Mouse (Mus musculus): ENCODE data around the gene Gabrb3.

Gene Gabrb3

GRCm38 (mm10) chr7:57529954-57530353, 110.5 kb downstream of the Gabrb3 start:
- DNase-seq (ENCODE audit: low spot score in 2 of 2) = peak in 1 of 2 experiments; percentile 20

GRCm38 (mm10) chr7:57532676-57533075, 113.2 kb downstream of the Gabrb3 start:
- DNase-seq (ENCODE audit: low spot score in 2 of 2) = no peak

DNA sequence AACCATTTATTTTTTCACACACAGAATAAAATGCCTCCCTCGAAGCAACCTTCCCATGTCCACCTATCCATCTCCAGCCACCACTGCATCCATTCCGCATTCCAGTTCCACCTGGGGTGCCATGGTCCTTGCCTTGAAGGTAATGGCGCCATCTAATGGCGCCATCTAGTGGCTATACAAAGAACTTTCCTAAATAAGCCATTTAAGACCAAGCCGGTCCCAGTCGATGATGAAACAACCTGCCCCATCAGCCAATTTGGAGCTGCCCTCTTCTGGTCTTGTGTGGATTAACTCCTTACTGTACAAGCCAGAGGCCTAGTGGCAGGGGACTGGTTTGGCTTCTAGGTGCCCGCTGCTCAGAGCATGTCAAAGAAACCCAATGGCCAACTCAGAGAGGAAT, 119.1 kb downstream of the Gabrb3 start:
- DNase-seq (ENCODE audit: low spot score in 2 of 2) = no peak

DNA sequence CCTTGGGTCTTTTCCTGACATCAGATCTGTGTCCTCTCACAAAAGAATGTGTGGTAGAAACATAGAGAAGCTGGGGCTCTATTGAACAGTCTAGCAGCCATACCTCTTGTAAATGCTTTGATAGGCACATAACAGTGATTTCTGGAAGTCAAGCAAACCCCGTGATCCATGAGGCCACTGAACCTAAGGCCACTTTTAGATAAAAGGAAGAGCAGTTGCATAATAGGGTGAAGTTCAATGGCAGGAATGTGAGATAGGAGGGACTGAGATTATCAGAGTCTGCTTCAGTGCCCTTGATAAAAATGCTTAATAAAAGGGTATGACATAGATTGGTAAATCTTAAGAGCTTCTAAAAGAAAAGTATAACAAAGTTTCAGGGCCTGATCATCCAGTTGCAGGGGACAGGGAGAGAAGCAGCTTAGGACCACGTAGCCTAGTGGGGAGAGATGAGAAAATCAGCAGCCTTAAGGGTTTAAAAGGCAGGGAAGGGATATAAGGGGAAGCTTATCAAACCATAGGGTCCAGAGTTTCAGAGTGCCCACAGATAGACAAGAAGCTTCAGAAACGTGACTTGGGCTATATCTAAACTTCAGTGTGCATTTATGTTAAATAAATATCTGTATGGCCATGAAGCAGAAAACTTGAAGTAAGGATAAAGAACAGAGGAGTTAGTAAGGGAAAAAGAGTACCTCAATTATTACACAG, 141.4 kb downstream of the Gabrb3 start:
- DNase-seq (ENCODE audit: low spot score in 2 of 2) = no peak

GRCm38 (mm10) chr7:57564403-57564802, 144.9 kb downstream of the Gabrb3 start:
- DNase-seq (ENCODE audit: low spot score in 2 of 2) = no peak

DNA sequence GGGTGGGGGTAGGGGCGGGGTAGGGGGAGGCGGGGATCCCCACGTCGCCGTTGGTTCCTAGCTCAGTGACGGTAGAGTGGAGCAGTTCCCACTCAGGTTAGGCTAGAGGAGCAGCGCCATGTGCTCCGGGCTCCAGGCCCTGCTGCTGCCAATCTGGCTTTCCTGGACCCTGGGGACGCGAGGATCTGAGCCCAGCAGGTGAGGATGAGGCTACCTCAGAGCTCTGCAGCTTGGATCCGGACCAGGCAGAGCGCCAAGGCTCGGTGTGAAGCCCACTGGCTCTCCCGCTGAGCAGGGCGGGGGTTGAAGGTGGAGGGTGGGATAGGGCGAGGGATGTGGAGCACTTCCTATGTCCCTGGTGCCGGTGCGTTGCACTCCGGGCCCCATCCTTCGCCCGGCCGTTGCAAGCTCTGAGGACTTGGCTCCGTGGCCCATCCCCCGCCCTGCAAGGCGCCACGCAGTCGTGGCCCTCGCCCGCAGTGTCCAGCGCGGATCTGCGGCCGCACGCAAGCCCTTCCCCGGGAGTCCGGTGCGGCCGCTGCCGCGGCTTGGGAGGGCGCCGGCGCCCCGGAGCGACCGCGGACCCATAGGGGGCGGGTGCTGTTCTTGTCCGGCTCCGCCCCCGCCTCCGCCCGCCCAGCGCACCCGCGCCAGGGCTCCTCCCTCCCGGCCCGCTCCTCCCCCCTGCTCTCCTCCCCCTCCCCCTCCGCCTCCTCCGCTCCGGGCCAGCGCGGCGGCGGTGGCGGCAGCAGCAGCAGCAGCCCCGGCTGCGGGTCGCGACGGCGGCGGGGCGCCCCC, 171.2 kb downstream of the Gabrb3 start:
- peak; percentile 69 to 70 for DNase-seq (ENCODE audit: low spot score in 2 of 2)

- no peak for DNase-seq (ENCODE audit: low spot score in 2 of 2)
Observed at GRCm38 (mm10) chr7:57591249-57591577, 171.7 kb downstream of the Gabrb3 start.

DNA sequence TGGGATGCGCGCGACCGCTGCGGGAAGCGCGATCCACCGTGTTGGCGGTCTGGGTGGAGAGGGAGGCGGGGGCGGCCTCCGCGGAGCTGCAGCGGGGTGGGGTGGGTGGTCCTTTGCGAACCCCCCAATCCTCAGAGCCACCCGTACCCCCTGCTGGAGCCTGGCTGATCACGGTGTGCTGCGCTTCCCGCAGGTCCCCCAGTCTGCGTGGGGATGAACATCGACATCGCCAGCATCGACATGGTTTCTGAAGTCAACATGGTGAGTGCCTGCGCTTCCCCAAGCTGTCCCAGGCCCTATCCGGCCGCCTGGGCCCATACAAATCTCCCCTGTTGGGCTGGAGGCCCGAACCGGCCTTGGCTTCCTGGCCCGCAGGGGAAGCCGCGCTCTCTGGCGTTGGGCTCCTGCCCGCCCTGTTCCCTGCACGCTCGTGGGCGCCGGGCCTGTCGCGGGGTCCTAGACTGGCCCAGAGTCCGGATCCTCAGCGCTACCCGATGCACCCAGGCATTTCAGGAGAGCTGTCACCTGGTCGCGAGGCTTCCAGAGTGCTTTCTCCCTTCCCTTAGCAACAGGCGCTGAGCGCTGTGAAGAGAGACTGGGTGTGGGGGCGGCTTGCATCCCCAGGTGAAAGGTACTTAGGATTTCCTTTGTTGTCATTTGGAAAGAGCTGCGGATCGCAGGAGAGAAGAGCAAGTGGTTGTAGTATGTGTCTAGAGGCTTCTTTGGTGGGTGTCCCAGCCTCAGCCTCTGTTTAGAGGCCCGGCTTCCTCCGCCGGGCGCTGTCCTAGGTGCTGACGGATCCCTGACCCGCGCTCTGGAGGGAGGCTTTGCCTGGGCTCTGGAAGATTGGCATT, 172.3 kb downstream of the Gabrb3 start:
- DNase-seq (ENCODE audit: low spot score in 2 of 2) = peak; percentile 49 to 60

DNA sequence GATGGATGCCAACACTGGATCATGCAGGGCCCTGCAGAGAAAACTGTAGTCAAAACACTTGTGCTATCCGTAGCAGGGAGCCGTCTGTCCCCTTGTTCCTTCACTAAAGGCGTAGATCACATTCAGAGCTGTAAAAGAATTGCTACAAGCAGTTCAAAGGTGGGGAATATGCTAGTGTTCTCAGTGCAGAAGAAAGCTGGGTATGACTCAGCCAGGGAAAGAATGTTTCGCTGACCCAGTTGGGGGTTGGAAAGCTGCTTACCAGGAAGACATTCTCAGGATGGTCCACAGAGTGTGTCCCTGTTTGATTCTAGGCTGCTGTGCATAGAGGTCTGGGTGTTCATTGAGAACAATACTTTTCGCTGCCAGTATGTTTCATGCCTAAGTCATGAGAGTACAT, 177.8 kb downstream of the Gabrb3 start:
- peak in 1 of 2 experiments; percentile 29 for DNase-seq (ENCODE audit: low spot score in 2 of 2)

GRCm38 (mm10) chr7:57618697-57619096, 199.2 kb downstream of the Gabrb3 start:
- DNase-seq (ENCODE audit: low spot score in 2 of 2) = no peak

- DNase-seq (ENCODE audit: low spot score in 2 of 2) = peak in 1 of 2 experiments; percentile 35
Observed at GRCm38 (mm10) chr7:57620036-57620435, 200.5 kb downstream of the Gabrb3 start.

GRCm38 (mm10) chr7:57623718-57624117, 204.2 kb downstream of the Gabrb3 start:
- no peak for DNase-seq (ENCODE audit: low spot score in 2 of 2)

DNA sequence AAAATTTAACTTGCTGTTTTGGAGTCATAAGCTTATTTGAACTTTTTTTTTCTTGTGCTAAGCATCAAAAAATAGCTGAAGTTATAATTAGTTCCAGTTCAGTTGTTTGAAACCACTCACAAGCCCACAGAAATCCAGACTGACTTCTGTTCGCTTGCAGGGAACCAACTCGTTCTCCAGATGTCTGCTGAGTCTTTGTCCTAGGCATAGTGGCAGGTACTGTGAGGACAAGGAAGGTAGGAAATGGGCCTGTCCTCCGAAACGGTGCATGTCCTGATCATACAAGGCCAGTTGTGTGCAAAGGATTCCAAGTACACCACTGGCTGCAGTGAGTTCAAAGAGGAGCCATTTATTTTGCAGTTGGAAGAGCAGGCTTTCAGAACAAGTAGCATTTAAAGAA, 215.5 kb downstream of the Gabrb3 start:
- peak in 1 of 2 experiments; percentile 65 for DNase-seq (ENCODE audit: low spot score in 2 of 2)

DNA sequence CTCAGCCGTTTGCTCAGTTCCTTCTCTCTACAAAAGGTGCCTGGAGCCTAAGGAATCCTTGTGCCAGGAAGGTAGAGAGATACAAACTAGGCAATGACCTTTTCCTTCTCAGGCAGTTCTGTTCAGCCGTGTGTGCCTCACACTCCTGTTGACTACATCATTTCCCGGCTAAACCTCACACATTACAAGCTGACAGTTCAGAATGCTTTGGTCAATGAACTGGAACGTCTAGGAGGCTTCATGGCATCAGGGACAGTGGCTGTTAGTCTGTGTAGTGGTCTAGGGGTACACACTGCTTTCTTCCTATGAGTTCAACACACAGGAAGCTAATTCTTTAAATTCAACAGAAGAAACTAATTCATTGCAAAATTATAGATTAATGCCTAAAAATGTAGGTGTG, 216.2 kb downstream of the Gabrb3 start:
- DNase-seq (ENCODE audit: low spot score in 2 of 2) = no peak

- no peak for DNase-seq (ENCODE audit: low spot score in 2 of 2)
Observed at GRCm38 (mm10) chr7:57640796-57641195, 221.3 kb downstream of the Gabrb3 start.

DNA sequence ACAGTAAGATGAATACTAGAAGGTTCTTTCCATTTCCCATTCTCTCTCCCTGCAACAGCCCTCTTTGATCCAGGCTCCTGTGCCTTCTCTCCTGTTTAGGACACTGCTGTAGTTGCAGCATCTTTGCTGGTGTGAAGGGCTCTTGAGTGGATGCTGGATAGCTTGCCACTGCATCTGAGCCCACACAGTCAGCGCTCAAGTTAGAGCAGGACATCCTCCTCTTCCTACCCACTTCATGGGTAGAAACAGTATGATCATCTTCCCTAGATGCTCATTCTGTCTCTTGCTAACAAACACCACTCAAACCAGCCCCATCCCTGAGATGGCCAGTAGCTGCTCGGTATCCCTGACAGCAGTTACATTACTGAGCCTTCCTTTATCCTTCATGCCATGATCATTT, 227.9 kb downstream of the Gabrb3 start:
- no peak for DNase-seq (ENCODE audit: low spot score in 2 of 2)

DNA sequence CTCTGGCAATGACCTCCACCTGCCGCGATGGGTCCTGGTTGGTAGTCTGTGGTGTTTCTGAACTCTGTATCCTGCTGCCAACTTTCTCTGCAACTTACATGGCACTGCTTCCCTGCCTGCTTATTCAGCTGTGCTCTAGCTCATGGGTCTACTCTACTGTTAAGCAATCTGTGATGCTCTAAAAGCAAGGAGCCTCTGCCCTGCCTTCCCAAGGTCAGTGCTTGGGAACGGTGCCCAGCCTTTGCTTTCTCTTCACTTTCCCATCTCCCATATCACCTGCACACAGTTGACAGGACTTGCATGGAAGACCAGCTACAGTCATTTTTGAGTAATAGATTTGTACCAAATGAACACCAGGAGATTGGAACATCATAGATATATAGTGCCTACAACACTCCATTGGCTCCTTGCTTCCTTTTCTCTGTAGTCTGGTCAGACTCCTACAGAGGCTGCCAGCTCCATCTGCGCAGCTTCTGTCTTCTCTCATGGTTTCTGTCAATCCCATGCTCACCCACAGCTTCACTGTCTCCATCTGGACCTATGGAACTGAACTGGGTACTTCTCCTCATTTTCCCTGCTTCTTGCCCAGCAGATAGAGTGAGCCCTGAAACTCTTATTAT, 228.8 kb downstream of the Gabrb3 start:
- peak; percentile 26 to 65 for DNase-seq (ENCODE audit: low spot score in 2 of 2)

DNA sequence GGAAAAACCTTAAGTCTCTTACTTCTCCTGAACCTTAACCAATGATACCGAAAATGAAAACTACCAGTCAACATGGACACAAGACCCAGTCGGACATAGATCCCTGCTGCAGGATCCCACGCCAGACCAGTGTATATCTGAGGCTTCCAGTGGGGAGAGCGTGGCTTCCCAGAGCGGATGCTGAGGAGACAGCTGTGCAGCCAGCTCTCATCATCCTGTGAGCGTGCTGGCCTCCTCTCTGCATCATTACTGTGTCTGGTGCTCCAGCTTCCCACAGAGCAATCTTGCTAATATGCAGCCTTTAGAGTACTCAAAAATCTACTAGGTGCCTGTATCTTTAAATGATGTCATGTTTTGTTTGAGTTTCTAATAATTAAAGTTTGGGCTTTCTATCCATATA, 257.9 kb downstream of the Gabrb3 start:
- no peak for DNase-seq (ENCODE audit: low spot score in 2 of 2)

DNA sequence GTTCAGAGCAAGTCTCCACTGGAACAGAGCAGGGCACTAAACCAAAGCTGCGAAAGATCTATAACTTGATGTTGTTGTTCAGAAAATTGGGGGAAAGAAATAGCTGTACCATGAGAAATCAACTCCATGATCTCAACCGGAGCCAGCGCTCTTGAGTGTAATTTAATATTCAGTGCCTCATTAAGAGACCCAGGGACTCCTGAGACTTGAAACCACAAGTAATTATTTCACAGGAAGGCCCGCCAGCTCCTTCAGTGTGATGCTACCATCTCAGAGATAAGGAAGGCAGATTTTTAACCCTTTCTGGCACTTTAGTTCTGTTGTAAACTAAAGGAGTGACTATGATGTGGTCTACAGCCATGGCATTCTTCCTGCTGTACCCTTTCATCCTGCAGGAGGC, 270.3 kb downstream of the Gabrb3 start:
- no peak for DNase-seq (ENCODE audit: low spot score in 2 of 2)

DNA sequence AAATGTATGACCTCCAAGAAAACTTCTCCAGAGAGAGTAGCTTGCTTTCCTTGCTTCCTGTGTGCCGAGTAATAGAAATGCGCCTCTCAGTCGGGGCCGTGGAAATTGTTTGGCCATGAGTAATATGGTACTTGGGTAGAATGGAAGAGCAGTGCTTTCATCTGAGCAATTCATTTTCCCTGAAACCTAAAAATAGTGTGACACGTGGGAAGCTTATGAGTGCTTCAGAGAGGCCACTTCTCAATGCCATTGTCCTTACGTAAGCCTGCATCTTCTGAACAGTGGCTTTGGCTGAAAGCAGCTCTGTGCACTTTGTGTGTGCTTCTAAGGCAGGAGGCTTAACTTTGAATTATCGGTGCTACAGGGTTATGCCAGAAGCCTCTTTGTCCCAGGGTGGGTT, 280.9 kb downstream of the Gabrb3 start:
- DNase-seq (ENCODE audit: low spot score in 2 of 2) = no peak

DNA sequence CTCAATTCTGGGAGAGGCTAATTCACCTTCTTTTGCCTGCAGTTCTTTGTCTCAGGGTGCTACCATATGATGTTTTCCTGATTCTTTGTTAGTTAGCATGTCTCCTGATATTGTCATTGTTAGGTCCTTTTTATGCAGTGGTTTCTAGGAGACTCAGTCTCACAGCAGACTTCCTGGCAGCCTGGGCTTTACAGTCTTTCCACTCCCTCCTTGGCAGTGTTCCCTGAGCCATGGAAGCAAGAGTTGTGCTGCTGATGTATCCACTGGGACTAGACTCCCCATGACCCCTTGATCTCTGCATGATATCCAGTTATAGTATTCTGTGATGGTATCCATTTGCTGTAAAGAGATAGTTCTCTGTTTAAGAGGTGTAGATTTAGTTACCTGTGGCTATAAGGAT, 281.6 kb downstream of the Gabrb3 start:
- no peak for DNase-seq (ENCODE audit: low spot score in 2 of 2)

DNA sequence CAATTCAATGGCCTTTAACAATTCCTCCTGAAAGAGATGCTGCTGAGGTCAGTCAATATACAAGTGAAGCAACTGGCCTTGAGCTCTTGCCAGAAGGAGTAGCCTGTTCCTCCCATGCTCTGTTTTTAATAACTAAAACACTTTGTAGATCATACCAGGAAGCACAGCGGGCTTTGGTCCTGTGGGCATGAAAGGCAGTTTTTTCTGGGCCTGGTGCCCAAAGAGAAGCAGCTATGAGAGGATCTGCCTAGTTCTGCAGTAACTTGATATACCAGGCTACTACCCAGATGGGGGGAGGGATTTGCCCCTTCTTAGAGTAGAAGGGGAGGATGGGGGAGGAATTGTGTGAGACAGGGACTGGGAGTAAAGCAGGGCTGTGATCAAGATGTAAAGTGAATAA, 284.1 kb downstream of the Gabrb3 start:
- DNase-seq (ENCODE audit: low spot score in 2 of 2) = no peak
